Mouse (Mus musculus) kidney, postnatal 14 days (tissue): ENCODE measurements around the gene Sema5b.

Experiments used
- DNase-seq: peaks from one replicate; pipeline ENCODE4 v3.0.0; 2022; ENCODE audit warnings: mixed read lengths

Gene Sema5b

DNA sequence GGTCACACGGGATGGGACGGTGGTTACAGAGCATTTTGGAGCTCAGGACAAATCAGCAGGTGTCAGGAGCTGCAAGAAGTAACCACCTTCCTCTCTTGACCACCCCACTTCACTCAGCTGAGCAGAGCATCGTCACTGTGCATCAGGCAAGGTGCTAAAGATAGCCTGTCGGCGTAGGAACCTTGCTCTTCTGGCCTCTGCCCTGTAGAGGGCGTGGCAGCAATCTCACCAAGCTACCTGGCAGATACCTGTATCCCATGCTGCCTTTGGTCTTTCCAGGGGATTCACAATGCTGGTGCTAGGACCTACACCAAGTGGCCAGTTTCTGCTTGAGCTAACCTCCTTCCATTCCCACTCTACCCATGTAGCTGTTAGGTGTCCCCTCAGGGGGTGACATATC, 55.3 kb downstream of the Sema5b start:
- DNase-seq, result no peak

DNA sequence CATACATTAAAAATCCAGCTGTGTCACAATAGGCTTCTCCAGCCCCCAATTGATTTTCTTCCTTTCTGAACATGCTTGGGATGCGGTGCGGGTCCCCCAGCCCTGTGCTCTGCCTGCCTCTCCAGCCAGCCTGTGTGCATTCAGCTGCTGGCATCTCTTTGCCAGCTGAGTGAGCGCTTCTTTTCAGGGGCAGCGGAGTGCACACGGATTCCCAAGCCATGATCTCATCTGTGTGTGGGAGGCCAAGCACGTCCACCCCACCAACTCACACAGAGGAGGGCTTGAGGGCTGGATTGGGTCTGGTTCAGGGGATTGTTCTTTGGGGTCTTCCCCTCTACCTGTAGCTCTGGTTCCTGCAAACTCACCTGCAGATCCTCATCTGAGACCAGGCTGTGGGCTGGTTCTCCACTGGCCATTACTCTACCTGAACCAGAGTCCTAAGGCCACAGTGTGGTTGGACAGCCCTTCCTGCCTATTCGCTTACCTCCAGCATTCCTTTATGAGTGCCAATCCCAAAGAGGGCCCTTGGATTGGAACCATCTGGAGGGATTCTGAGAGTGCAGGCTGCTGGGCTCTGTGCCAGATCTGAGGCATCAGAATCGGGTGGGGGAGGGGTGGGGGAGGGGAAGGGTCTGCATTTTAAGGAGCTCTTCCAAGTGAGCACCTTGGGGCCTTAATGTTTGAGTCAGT, 55.9 kb downstream of the Sema5b start:
- DNase-seq, result no peak

DNA sequence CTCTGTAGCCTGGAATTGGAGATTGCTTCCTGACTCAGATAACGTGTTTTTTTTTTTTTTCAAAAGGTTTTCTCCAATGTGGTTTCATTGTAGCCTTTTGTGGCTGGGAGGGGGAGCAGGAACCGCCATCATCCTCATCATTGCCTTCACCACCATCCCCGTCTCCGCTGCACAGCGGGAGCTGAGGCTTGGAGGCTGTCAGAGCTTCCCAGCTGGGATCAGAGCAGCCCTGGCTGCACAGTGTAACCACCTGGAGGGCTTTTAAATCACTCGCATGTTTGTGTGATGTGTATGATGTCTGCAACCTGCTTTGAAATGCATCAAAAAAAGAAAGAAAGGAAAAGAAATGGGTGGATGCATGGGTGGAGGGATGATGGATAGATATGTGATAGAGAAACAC, 57.0 kb downstream of the Sema5b start:
- DNase-seq, result no peak

DNA sequence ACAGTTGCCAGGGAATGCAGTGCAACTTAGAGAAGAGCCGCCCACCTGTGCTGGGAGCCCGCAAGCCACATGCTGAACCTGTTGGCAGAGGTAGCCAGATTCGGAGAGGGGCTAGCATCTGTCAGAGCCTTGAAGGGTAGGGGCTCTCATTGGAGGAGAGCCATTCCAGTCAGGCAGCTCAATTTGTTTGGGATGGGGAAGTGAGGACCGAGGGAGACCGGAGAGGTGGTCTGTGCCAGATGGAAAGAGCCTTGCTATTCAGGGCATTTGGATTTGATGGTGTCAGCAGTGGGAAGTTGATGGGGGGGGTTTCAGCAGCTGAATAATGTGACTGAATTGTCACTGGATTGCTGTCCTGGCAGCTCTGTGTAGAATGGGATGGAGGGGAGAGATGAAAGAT, 57.9 kb downstream of the Sema5b start:
- DNase-seq, result no peak

DNA sequence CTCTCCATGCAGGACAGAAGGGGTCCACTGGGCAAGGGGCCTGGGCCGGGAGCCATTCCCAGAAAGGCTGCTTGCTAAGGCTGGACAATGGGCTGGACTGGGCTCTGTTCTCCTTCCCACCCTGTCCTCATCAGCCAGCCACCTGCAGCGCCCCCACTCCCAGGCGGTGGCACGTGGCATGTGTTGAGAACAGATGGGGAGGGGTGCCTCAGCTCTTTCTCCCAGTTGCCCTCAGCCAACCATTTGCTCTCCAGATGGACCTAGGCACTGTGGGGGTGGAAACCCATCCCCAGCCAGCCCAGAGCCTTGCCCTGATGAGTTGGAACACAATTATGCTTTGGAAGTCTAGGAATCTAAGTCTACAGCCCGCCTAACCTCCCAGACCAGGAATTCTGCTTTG, 59.3 kb downstream of the Sema5b start:
- DNase-seq, result no peak

DNA sequence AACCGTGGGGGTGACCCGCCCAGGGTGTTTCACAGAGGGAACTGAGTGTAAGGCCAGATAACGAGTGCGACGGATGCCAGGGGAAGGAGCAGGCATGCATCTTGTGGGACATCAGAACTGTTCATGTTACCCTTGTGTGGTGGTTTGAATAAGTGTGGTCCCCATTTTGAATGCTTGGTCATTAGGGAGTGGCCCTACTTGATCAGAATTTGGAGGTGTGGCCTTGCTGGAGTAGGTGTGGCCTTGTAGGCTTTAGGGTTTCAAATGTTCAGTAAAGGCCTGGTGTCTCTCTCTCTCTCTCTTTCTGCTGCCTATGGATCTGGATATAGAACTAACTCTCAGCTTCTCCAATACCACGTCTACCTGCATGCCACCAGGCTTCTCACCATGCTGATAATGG, 60.5 kb downstream of the Sema5b start:
- DNase-seq, result no peak

DNA sequence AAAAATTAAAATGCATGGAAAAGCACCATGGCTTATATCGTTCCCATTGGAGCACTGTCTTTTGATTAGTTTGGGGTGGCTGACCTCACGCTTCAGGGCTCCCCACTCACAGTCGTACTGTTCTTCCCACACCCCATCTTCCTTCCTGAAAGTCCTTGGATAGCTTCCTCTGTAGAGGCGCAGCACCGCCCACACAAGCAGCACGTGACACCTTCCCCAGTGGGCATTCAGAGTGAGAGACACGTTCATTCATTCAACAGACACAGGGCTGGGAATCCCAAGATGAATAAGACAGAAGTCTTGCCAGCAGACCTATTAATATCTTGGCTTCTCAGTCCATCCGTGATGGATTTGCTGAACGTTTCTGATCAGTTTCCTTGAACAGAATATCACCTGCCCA, 61.6 kb downstream of the Sema5b start:
- no peak for DNase-seq

DNA sequence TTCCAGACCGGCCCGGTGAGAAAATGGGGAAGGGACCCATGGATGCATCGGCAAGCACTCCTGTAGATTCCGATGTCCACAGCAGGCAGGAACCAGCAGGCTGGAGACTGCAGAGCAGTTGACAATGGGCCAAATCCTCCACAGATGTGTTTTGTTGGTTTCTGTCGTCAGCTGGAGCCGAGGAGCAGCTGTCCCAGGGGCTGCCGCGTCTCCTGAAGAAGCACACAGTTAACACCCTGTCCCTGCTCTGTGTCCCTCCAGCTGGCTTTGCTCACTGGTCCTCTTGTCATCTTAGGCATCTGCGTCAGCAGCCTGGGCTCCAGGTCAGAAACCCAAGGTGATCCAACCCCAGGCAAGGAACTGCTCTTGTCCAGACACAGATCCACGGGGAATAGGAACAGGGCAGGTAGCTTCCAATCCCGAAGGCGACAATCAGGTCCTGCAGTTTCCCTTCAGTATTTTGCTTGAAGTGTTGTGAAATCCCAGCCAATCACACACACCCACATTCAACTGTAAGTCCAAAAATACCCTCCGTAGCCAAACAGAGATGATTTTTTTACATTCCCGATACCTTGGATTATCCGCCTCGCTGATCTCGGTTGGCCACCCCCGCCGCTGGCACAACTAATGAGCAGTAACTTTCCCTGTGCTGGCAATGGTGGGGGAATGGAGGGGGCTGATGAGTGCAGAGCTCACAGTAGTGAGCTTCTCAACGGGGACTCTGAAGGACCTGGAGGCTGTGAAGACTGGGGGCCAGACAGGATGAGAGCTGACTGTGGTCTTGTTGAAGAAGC, 63.0 kb downstream of the Sema5b start:
- DNase-seq, result peak; percentile 50

DNA sequence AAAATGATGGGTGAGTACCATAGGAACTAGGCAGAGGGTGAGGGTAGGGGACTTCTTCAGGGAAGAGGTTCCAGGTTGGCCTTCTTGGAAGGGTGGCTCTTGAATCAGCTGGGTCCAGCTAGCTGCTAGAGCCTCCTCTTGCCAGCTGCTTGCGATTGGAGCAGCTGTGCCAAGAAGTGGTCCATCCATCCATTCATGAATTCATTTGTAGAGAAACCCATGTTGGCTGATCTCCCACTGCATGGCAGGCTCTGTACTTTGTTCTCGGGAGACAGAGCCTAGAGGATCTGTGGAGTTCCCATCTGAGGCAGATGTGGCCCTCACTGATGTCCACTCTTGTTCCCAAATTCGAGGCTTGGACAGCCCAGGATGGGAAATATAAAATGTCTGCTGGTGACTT, 66.3 kb downstream of the Sema5b start:
- DNase-seq, result no peak

DNA sequence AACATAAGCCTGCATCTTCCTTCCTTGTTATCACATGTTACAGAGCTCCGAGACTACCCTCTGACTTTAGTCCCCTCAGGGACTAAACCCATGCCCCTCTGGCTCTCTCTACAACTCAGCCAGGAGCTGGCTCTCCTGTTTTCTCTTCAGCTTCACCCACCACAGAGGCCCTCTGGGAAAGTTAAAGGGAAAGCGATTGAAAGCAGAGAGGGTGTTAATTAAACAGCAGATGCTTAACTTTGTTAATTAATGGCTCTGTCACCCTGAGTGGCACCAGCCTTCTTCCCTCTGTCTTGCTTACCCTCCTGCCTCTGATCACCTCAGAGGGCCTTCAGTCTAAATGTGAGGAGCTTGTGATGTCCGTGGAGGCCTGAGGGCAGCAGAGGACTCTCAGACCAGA, 67.3 kb downstream of the Sema5b start:
- DNase-seq, result no peak

DNA sequence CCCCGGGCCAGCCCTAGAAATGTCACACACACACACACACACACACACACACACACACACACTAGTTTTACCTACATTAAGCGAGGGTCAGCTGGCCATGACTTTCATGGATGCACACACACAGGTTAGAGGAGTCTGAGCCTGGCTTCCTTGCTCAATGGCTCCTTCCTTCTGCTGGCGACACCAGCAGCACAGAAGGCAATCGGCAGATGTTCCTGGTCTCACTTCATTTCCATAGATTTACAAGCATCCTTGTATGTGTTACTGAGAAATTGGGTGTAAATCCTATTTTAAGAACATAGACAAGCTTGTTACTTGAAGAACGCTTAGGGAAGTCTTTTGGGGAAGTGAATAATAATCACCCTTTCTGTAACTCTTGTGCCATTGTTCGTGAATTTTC, 68.6 kb downstream of the Sema5b start:
- DNase-seq, result no peak

DNA sequence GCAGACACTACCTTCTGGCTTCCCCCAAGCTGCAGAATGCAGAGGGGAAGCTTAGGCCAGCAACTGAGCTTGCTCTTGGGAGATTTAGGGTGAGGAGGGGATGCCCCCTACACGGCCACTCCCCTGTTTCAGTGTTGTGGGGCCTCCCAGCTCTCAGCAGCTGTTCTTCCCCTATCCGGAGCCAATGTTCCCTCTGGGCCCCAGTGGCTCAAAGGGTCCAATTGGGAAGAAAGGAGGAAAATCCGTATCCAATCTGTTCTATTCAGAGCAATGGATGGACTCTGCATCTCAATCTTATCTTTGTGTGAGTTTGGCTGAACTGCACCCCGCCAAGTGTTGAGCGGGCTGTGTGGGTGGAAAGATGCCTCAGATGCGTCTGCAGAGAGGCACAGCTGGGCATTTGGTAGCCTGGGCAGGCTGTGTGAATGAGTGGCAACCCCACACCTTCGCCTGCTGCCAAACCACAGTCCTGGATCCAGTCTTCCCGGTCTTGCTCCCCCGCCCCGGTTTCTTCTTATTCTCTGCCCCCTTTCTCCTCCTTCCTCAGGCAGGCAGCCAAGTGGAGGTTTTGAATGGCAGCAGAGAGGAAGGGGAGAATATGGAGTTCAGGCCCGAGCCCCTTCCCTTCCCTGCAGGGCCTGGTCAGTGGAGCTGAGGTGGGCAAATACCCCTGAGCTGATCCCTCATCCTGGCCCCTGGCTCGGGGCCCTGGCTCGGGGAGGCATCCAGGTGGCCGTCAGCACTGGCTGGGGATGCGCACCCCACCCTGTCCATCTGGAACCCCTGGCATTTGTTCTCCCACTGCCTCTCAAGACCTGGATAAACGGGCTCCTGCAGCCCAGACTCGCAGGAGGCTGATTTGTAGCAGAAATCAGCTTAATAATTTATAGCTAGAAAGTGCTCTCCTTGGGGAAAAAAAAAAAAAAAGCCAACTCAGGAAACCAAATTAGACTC, 73.2 kb downstream of the Sema5b start:
- DNase-seq, result no peak

DNA sequence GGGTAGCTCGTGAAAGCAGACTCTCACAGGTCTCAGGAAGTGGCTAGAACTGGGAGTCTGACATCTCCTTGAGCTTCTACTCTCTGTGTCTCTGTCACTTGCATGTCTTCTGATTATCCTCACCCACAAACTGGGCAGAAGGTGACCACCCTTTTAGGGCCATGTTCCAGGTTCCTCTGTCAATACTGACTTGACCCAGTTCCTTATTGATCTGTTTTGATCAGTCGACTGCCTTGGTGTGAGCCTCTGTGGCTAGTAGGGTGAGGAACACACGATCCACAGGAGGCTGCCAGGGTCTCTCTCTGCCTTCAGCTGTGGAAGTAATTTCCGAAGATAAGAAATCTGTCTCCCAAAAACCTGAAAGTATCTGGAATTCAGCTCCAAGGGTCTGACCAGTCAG, 76.8 kb downstream of the Sema5b start:
- no peak for DNase-seq

DNA sequence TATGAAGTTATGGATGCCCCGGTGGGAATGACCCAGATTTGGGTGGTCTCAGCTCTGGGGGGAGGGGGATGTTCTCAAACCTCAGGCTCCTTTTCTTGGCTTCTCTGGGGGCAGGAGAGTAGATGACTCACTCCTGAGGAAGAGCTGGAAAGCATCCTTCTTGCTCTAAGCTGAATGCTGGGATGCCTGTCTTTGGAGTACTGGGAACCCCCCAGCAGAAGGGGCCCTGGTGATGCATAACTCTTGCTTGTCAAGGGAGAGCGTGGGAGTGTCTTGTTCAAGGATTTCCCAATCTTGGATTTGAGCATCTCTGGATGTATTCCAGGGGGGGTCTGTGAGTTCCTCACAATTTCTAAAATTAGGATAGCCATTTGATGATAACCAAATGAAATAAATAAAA, 82.1 kb downstream of the Sema5b start:
- no peak for DNase-seq

DNA sequence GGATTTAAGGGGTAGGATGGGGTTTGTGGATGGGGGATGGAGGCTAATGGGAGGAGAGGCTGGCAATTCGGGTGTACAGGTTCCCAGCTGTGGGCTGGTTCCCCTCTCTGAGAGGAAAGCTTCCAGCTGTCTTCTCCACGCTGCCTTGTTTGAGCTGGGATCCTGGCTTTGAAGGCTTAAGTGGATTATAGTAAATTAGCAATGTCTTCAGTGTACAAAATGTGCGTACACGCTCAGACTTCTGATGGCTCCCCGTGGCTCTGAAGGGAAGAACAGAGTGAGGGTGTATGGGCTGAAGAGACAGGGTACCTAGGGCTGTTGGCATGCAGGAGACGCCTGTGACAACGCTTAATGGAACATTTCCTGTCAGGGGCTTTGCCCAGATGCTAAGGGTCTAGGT, 83.0 kb downstream of the Sema5b start:
- DNase-seq, result no peak

DNA sequence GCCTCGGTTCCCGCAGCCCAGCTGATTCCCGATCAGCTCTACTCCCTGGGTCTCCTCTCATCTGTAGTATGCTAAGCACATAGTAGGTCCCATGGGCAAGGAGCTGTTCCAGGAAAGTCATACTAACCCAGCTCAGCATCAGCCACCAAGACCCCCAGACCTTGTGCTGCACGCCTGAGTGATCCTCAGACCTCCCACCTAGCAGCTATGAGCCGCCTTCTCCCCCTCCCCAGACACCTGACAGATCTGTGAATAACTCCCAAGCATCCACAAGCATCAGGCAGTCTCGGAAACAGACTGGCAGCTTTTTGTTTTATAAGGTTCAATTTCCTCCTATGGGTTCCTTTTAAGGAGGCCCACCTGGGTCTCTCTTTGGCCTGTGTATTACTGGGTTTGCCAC, 83.9 kb downstream of the Sema5b start:
- no peak for DNase-seq

DNA sequence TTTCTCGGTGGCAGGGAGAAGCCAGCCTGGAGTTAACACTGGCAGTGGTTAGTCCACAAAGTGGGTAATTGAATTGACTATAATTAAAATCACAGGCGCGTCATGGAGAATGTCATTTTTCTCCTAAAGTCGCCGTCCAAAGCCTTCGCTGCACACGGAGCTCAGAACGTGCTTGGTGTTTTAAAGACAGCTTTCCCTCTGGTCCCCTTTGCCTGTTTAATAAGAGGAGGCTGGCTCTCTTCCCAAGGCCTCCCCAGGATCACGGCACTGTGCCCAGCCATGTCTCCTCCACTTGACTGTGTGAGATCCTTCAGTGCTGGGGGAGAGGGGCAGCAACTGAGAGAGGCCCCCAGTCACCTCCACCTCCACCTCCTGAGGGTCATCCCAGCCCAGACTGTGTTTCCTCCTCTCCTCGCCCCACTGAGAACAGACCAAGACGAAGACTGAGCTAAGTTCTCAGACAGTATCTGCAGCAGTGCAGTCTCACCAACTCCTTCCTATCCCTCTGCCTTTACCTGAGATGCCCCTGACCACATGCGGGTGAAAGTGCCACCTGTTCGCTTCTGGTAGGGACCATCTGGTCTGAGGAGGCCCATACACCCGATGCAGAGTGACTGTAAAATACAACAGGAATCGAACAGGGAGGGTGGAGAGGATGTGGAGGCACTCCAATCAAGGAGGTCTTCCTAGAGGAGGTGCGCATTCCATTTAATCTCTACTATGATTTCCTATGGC, 84.5 kb downstream of the Sema5b start:
- DNase-seq, result no peak

DNA sequence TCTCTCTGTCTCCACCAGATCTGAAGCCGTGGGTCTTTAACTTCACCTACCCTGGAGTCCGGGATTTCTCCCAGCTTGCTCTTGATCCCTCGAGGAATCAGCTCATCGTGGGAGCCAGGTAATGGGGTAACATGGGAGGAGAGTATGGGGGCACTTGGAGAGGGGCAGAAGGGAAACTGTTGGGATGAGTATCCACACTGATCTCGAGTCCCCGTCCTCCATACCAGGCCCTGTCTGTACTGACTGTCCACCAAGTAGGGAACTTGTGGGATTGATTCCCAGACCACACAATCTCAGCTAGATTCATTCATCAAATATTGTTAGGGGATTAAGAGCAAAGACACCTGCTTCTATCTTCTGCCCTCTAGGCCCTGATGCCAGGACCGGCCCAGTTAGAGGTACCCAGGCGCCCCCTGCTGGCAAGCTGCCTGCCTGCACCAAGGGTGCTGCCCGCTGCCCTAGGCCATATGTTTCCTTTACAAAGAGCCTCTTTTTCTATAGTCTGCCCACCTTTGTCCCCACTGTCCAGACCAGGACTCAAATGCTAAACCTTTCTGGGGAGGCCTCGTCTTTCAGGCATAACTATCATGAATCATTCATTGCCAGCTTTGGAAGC, 87.2 kb downstream of the Sema5b start:
- peak; percentile 83 for DNase-seq

DNA sequence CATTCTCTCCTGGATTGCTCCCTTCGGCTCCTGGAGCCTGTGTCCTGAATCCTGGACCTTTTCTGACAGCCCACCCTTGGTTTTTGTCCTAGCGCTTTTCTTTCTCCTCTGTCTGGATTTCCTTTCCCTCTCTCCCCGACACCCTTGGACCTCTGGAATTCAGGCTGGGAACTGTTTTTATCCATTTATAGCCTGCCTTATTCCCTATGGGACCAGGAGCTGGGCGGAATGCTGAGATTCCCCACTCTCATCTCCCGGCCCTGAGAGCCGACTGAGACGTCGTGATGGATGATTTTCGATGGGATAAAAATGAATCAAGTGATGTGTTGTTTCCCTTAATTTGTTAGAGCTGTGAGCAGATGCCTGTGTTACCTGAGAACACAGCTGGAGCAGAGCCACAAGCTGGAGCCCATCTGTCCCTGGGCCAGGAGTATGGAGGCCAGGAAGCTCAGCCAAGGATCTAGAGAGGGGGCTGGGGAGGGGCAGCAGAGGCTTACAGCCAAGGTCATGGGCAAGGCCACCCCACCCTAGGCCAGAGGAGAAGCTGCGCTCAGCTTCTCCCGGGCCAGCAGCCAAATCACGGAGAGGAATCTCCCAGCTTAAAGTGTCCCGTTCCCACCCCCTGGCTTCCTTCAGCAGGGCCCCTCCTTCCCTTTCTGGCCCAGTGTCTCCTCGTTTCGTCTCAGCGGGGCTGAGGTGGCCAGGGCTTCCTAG, 89.7 kb downstream of the Sema5b start:
- DNase-seq, result peak; percentile 75

DNA sequence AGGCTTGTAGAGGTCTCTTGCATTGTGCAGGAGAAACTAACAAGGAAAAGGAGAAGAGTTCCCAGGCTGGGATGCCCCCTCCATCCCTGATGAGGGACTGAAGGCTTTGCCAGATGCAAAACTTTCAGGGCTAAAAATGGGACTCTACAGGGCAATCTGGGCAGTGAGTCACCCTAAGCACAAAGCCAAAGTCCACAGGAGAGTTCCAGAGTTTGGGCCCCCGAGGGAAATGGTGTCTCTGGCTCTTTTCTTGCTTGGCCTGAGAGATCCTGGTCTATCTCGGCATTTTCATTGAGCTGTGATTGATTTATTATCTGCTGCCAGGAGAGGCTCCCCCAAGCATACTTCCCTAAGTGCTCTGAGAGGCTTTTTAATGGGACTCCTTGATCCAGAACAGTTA, 92.1 kb downstream of the Sema5b start:
- no peak for DNase-seq

DNA sequence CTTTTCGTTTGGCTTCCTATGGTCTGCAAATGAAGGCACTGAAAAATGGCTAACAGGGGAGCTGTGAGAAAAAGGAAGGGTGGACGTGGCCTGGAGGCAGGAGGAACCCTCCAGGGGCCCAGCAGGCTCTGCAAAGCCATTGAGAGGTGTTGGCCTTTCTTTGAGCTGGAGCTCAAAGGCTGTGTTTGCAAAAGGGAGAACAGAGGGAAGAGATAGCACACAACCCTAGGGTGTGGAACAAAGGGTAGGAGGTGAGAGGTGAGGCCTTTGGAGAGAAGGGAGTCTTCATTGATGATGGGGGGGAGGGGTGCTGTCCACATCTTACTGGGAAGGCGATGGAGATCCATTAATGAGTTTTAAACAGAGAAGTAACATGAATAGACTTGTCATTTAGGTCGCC, 94.0 kb downstream of the Sema5b start:
- DNase-seq, result no peak

DNA sequence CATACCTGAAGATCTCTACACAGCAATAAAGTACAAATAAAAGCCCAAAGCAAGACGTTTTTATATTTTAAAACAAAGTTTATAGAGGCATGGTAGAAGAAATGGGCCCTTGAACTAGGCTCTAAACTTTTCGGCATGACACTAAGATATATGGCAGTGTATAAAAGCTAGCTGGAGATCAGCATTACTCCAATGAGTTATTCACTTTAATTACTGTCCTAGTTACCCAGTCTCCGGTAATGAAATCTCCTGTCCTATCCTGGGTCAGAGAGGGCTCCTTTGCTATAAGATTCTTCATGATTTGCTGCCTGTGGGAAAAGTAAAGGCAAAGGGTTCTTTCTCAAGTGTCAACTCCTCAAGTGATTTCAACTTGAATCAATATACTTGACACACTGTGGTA, 98.6 kb downstream of the Sema5b start:
- DNase-seq, result no peak
